Mouse (Mus musculus): ENCODE measurements around the gene Zfp781. TPM values are rescaled to one million over a fixed set of nuclear protein-coding genes. Genes with fewer than 3 reads are reported as not detected.

The Zfp781 gene
- 0.14 and 0.49 TPM in 2 replicates for polyA plus RNA-seq (2012; rRNA removed; ENCODE audit: low replicate concordance)

GRCm38 (mm10) chr10:81929842-81930743, at the start of gene Zfp781:
Gene Zfp781 (minus strand): TSS chr10:81930480.

GRCm38 (mm10) chr10:81863409-81864407, 66.6 kb downstream of the Zfp781 start, which contains the start of gene Gm32687:
Gene Gm32687 (plus strand): TSS chr10:81863934.

Other genes starting within 250 kb of the Zfp781 start
- gene Zfp433, start 225.7 kb downstream of the Zfp781 start, polyA plus RNA-seq (2012; rRNA removed; ENCODE audit: low replicate concordance) = 0.60 and 1.3 TPM in 2 replicates
- gene Gm3055, start 159.3 kb downstream of the Zfp781 start, polyA plus RNA-seq (2012; rRNA removed; ENCODE audit: low replicate concordance) = 0.44 and 1.3 TPM in 2 replicates
- not detected in 2 replicates for gene Gm4767, start 118.3 kb downstream of the Zfp781 start, polyA plus RNA-seq (2012; rRNA removed; ENCODE audit: low replicate concordance)
- gene Gm32687, start 66.5 kb downstream of the Zfp781 start, polyA plus RNA-seq (2012; rRNA removed; ENCODE audit: low replicate concordance) = 0.21 and 0.84 TPM in 2 replicates
- 1.5 and 1.9 TPM in 2 replicates for gene Zfp873, start 117.6 kb upstream of the Zfp781 start, polyA plus RNA-seq (2012; rRNA removed; ENCODE audit: low replicate concordance)
- gene BC024063, start 152.9 kb upstream of the Zfp781 start, polyA plus RNA-seq (2012; rRNA removed; ENCODE audit: low replicate concordance) = 0.04 and 0.44 TPM in 2 replicates
- gene AU041133, start 197.5 kb upstream of the Zfp781 start, polyA plus RNA-seq (2012; rRNA removed; ENCODE audit: low replicate concordance) = 0.43 and 0.45 TPM in 2 replicates